Comparison of ENCODE assay signal across 9 mouse cellular contexts in the genomic region with DNA sequence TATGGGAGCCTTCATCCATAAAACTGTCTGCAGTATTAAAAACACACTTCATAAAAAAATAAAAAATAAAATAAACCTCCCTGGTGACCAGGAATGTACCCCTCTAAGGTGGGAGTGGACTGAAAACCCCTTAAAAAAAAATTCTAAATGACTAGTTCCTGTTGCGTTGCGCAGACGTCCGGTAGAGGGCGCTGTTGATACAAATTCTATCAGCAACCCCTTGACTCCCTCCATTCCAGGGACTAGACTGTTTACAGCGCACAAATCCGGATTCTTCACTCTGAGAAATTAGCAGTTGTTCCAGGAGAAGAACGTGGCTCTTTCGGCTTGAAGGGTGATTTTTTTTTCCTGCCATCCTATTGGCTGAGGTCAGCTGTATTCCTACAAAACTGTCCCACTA. TPM values are rescaled to one million over a fixed set of nuclear protein-coding genes. Genes with fewer than 3 reads are reported as not detected.
A peak's percentile ranks its signal among the peaks of the same experiment; 100 is the strongest.
DNase-seq lines count a peak whose midpoint lies in the region; ATAC-seq lines count a peak whose summit lies in the region.
"Had no signal": no experiment of that assay in that cellular context is flagged by ENCODE, and none has a peak within 500 bp of the region (broad histone marks: within the 10 kb centered on the region; RNA-seq: fewer than 3 reads in every experiment).

No protein-coding gene starts in this region.

- H3K36me3 ChIP-seq in hindbrain, embryonic 10.5 days, result no peaks in the 10 kb centered on the region
- no peaks in the 10 kb centered on the region for H3K36me3 ChIP-seq in hindbrain, embryonic 13.5 days
- H3K36me3 ChIP-seq: embryonic facial prominence, embryonic 13.5 days had no signal

- H3K9me3 ChIP-seq in hindbrain, embryonic 10.5 days, result no peaks in the 10 kb centered on the region
- no peaks in the 10 kb centered on the region for H3K9me3 ChIP-seq in hindbrain, embryonic 13.5 days
- H3K9me3 ChIP-seq: embryonic facial prominence, embryonic 13.5 days had no signal

- ATAC-seq in hindbrain, embryonic 13.5 days (ENCODE audit: low FRiP score), result no peak

- no peak overlapping the region for H3K4me2 ChIP-seq in hindbrain, embryonic 13.5 days
- H3K4me2 ChIP-seq: embryonic facial prominence, embryonic 13.5 days had no signal

- H3K4me3 ChIP-seq in hindbrain, embryonic 10.5 days, result no peak overlapping the region
- H3K4me3 ChIP-seq in hindbrain, embryonic 13.5 days, result no peak overlapping the region
- H3K4me3 ChIP-seq: embryonic facial prominence, embryonic 13.5 days had no signal

- WGBS in hindbrain, embryonic 10.5 days, result 12% methylated on average over 9 of the region's 9 CpGs
- WGBS in hindbrain, embryonic 13.5 days, result 11% methylated on average over 9 of the region's 9 CpGs

- 0 out of 2 replicates have a peak, but pooled peaks cover 6% of the 10 kb centered on the region for H3K27me3 ChIP-seq in hindbrain, embryonic 10.5 days (ENCODE audit: insufficient read depth, poor library complexity, severe bottlenecking)
- peaks cover 6% of the 10 kb centered on the region; the same call in 1 of the 2 replicates for H3K27me3 ChIP-seq in hindbrain, embryonic 13.5 days
- H3K27me3 ChIP-seq: embryonic facial prominence, embryonic 13.5 days had no signal

- no peak overlapping the region for H3K9ac ChIP-seq in hindbrain, embryonic 13.5 days
- H3K9ac ChIP-seq: embryonic facial prominence, embryonic 13.5 days had no signal

- 0 out of 2 replicates have a peak, but pooled peaks cover 2% of the 10 kb centered on the region for H3K4me1 ChIP-seq in hindbrain, embryonic 10.5 days (replicated peaks)
- H3K4me1 ChIP-seq in hindbrain, embryonic 13.5 days (replicated peaks), result peaks cover 15% of the 10 kb centered on the region

- peak; percentile 63 for DNase-seq in hindbrain, embryonic 10.5 days (ENCODE audit: low spot score)
- peak; percentile 81 for DNase-seq in ES-CJ7 (ENCODE audit: low read depth, low spot score)
- DNase-seq in c-Kit-negative CD71-positive TER-119-positive erythroid progenitor cells, embryonic 14.5 days (ENCODE audit: low read depth, low spot score), result peak; percentile 13
- DNase-seq in frontal cortex, adult 2 months (ENCODE audit: extremely low spot score in 1 of 2, low spot score in 1 of 2), result peak; percentile 10 to 72
- DNase-seq in layer of hippocampus, adult 8-10 months (ENCODE audit: low spot score in 2 of 2), result peak; percentile 12 to 60
- peak; percentile 81 for DNase-seq in lung, postnatal 36 days
- peak; percentile 78 for DNase-seq in testis, postnatal 10 days (ENCODE audit: low spot score)

- H3K27ac ChIP-seq in hindbrain, embryonic 10.5 days, result no peak overlapping the region
- H3K27ac ChIP-seq in hindbrain, embryonic 13.5 days, result no peak overlapping the region
- H3K27ac ChIP-seq: embryonic facial prominence, embryonic 13.5 days had no signal

RNA-seq across cellular contexts. Expression of gene Hnf1b, which starts 34.2 kb away (rescaled TPM):
- polyA plus RNA-seq in hindbrain, embryonic 10.5 days (2016; fragmentation: Nextera tagmentation; extraction: Ambion mirVana), result not detected in 2 replicates
- polyA plus RNA-seq in hindbrain, embryonic 13.5 days (2015; fragmentation: Nextera tagmentation; extraction: Ambion mirVana), result 0.10 and 0.19 TPM in 2 replicates
- polyA plus RNA-seq in frontal cortex, adult 2 months (2012; rRNA removed), result 0.08 and 0.13 TPM in 2 replicates
- total RNA-seq in layer of hippocampus, adult 8-10 months (2022), result under 1 TPM in 3 of 4 experiments, not detected in 1; 0.32 to 0.66 (median 0.63) TPM
- polyA plus RNA-seq: embryonic facial prominence, embryonic 13.5 days had no signal

Comparison
In these comparisons a context has a peak if more than half of its experiments do, and no peak if none do; other contexts are left out.
1. DNase-seq: peak in every context shown above with its lines; median percentile 81 in ES-CJ7; 81 in lung, postnatal 36 days; 78 in testis, postnatal 10 days; 63 in hindbrain, embryonic 10.5 days; 41 in frontal cortex, adult 2 months; 36 in layer of hippocampus, adult 8-10 months; 13 in c-Kit-negative CD71-positive TER-119-positive erythroid progenitor cells, embryonic 14.5 days.